Mouse (Mus musculus) kidney, adult 8-10 months (tissue): Measurements from ENCODE around the gene Myo18a.

Experiments used
- DNase-seq, 2 experiments: peaks; one replicate each; pipeline ENCODE4 v3.0.0; 2022

The Myo18a gene

DNA sequence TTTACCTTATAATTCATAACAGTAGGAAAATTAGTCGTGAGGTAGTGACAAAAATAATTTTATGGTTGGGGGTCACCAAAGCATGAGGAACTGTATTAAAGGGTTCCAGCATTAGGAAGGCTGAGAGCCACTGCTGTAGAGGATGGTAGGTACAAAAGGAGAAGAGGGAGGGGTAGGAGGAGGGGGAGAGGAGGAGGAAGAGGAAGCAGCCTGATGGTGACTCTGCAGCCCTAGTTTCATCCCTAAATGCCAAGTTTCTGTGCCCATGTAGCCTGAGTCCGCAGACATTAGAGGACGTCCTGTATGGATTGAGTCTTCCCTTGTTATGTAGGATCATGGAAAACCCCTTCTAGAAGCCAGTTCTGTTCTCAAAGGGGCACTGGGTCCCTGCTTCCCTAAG lies 110.1 kb downstream of the Myo18a start:
- no peak for DNase-seq

DNA sequence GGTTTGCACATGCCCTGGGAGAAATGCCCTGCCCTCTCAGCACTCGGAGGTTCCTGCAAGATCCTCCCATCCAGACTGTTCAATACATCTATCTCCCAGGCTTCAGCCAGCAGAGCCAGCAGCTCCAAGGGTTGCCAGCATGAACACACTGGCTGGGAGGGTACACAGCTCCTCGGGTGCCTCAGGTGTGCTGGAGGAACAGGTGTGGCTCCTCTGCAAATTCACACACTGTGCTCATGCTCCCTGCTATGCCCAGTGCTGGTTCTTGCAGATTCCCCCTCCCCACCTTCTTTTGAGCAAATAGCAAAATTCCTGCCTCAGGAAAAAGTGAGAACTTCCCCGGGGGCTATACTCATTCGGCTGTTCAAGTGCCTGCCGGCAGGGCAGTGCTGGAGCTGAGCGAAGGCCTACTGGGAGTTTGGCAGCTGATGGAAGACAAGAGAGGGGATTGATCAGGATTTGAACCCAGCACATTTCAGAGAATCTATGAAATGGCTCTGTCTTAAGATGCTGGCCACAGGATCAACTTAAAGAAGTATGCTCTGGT lies 111.7 kb downstream of the Myo18a start:
- no peak for DNase-seq

DNA sequence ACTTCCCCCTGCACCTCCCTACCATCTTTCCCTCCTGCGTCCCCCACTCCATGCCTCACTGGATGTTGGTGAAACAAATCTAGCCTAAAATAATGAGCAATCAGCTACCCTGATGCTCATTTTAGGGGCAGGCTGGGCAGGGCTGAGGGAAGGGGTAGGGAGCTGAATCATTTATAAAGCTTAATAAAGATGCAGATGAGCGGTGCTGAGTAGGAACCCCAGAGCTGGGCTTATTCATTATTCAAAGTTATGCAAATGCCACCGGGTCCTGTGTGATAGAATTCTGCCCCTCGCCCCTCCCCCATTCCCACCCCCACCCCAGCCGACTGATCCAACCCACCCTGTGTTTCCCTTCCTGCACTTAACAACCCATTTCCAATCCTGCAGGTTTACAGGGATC lies 112.2 kb downstream of the Myo18a start:
- DNase-seq = no peak

GRCm38 (mm10) chr11:77875847-77876759 lies 113.1 kb downstream of the Myo18a start:
- no peak for DNase-seq

DNA sequence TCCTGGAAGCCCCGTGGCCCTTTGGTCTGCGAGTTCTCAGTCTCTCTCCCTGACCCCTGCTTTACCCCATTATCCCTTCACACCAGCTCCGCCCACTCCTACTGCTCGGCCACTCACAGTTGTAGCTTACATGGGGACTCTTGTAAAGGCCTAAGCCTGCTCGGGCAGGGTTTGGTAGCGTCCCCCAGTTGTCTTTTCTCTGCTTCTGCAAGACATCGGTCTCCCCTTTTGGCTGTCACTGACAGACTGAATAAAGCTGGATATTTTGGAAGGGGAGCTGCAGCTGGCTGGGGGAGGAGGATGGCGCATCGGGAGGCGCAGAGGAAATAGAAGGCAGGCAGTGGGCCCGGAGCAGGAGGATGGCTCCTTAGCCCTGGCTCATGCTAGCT lies 113.7 kb downstream of the Myo18a start:
- no peak for DNase-seq

DNA sequence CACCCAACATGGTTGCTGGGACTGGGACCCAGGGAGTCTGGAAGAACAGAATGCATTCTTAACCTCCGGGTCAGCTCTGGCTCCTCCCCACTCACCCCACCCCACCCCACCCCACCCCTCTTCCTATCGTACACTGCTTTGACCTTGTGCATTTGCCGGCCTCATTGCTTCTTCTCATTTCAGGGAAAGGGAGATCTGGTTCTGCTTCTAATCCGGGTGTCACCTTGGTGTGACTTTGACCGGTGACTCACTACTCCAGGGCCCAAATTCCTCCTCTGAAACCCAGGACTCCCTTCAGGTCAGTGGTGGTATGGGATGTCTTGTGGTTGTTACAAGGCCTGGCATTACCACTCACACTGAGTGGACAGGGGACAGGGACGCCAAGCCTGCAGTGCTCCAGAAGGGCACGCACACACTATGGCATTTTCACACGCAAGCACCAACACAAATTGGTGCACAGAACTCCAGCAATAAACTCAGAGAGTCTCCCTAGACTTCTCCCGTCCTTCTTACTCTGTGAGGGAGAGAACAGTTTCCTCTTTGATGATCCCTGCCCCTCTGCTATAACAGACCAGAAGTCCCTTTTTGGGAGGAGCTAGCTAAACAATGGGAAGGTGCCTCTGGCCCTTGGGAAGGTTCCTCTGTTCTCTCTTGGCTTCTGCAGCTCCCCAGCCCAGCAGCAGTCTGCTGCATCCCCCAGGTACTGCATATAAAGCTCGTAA lies 121.6 kb downstream of the Myo18a start:
- peak in 1 of 2 experiments; percentile 43 for DNase-seq

DNA sequence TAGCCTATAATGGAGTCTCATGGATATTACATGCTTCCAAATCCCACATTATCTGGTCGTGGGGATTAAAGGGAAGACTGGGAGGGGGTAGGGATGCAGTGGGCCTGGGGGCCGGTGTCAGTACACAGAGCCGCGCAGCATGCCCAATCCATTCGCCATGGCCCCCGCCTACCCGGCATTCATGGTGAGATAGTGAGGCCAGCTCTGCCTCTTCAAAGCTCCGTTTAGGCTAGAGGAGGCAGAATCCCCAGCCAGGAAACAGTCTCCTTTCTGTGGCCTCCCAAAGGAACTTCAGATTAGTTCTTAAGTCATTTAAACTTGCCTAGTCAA lies 122.2 kb downstream of the Myo18a start:
- no peak for DNase-seq

GRCm38 (mm10) chr11:77887373-77887960 lies 124.4 kb downstream of the Myo18a start:
- no peak for DNase-seq

GRCm38 (mm10) chr11:77888846-77889245 lies 125.8 kb downstream of the Myo18a start:
- DNase-seq = no peak

DNA sequence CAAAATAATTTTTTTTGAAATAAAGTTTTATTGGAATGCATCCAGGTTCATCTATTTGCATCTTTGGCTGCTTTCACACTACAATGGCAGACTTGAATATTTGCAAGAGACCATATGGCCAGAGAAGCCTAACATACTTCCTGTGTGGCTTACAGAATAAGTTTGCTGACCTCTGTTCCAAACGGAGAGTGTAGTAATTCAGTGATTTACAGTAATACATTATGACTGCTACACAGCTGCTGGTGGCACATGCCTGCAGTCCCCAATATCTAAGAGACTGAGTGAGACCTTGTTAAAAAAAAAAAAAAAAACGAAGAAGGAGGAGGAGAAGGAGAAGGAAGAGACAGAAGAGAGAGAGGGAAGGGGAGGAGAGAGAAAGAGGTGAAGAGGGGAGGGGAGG lies 126.4 kb downstream of the Myo18a start:
- no peak for DNase-seq

- peak; percentile 63 to 82 for DNase-seq
Measured at GRCm38 (mm10) chr11:77890648-77891258, 127.7 kb downstream of the Myo18a start.

GRCm38 (mm10) chr11:77892883-77893282 lies 129.8 kb downstream of the Myo18a start:
- no peak for DNase-seq

- no peak for DNase-seq
Measured at GRCm38 (mm10) chr11:77893283-77893682, 130.2 kb downstream of the Myo18a start.

DNA sequence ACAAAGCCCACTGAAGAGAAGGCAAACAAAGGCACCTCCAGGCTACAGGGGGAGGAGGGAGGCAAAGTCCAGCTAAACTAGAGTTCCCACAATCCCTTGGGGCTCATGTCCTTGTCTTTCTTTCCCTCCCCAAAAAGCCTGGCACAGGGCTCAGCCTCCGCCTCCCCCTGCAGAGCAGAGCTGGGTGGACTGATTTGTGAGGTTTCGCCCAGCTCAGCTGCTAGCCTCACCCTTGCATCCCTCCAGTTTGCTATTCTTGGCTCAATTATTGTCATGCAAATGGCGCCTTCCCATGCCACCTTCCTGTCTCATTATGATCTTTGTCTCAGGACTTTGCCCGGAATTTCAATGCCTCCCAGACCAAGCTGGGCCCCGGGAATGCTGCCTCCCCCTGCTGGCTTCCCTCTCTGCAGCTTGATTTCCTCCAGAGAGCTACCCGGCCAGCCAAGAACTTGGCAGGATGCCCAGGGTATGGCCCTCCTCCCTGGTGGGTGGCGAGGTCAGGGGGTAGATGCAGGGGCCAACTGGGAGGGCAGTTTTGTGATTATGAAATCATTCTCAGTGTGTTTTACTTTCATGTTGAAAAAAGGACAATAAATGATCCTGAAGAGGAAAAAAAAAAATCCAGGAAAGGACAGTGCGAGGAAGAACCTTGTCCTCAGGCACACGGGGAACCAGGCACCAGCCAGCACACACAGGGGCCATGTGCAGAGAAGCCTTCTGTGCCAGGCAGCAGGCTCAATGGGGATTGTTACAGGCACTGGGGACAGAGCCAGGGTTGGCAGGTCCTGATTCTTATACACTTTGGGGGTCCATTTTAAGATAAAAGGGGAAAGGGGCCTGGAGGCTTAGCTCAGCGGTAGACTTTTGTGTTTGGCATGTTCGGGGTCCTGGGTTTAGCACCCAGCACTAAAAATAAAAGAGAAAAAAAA lies 131.0 kb downstream of the Myo18a start, which contains the start of gene Pipox:
Gene Pipox, minus strand, starts transcription at position 310 of the 932 bp plus-strand sequence.
- DNase-seq = peak; percentile 98

GRCm38 (mm10) chr11:77894967-77895366 lies 131.9 kb downstream of the Myo18a start:
- no peak for DNase-seq

- DNase-seq = no peak
Measured at GRCm38 (mm10) chr11:77896011-77896410, 133.0 kb downstream of the Myo18a start.

GRCm38 (mm10) chr11:77896480-77896819 lies 133.4 kb downstream of the Myo18a start:
- no peak for DNase-seq

GRCm38 (mm10) chr11:77896820-77897805 lies 134.1 kb downstream of the Myo18a start:
- no peak for DNase-seq

DNA sequence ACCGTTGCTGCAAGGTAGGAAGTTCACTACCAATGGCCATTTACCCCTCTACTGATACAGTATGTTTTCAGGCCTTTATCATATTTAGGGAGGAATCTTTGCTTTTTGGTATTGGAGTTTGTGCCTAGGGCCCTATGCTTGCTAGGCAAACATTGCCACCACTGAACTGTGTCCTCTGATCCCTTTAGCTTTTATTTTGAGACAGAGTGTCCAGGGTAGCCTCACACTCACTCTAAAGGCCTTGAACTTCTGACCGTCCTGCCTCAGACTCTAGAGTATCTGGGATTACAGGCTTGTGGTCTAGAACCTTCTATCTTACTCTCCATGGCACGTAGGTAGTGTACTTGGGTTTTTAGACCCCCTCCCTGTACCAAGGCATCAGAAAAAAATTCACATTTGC lies 137.1 kb downstream of the Myo18a start:
- no peak for DNase-seq

- no peak for DNase-seq
Measured at GRCm38 (mm10) chr11:77900696-77901095, 137.7 kb downstream of the Myo18a start.

DNA sequence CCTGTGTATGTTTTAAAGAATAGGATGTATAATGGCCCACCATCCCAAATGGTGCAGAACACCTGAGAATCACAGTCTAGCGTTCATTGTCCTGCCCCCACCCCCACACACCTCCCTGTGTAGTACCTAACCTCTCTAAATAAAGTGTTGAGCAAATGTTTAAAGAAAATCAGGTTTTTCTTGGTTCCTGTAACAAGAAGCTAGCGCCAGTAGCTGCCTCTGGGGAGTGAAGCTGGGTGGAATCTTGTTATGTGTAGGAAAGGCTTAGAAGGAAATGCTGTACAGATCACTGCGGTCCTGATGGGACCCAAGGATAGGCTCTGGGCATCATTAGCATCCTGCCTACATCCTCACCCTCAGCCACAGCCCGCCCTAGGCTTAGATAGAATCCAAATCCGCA lies 138.3 kb downstream of the Myo18a start:
- no peak for DNase-seq
